Mouse (Mus musculus) testis, adult 2 months (tissue): Measurements from ENCODE around the gene Ftl1.

Experiments
- CTCF ChIP-seq: fragments of 200-500 bp; IDR thresholded peaks from 2 replicates; pipeline ENCODE4 v1.5.1; 2012; ENCODE audit warnings: low read depth, mild to moderate bottlenecking, inconsistent platforms, low read length, moderate library complexity; ENCODE audit not compliant: control insufficient read depth, insufficient read depth, insufficient replicate concordance
- POLR2A ChIP-seq: fragments of 200-500 bp; IDR thresholded peaks from 2 replicates; pipeline ENCODE4 v1.6.1; 2012; ENCODE audit warnings: low read depth, mild to moderate bottlenecking, inconsistent platforms, low read length, moderate library complexity; ENCODE audit not compliant: control insufficient read depth

DNA sequence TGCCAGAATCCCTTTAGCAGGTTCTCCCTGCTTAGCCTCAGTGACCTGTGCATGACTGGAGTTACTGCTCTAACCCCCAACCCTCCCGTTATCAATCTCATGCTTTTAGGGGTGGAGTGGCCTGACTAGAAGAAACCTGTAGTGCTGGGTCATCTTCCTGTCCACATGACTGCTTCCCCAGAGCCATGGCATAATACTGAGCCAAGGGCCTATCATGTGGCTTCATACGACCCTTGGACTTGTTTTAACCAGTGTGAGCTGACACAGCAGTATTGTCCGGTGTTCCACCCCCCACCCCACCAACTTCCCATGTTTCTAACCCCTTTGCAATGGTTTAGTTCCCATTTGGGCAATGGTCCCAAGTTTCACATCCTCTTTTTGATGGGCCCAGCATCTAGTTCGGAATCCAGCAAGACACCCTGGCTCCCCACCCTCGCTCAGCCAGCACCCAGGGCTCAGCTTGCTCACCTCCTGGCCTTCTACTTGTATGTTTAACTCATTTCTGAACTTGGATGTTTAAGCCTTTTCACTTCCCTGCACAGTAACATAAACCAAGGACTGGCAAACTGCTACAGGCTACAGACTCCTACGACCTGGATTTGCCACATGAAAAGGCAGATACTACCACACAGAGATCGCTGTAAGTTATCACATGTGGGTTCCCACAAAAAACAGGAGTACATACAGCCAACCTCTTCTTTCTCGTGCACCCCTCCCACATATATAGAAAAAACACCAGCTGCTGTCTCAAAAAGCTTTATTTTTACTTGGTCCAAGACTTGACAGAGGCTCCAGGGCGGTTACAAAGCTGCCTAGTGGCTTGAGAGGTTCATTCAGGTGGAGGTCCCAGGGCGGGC lies 2.3 kb downstream of the Ftl1 start:
- no peak for TF ChIP-seq POLR2A
- TF ChIP-seq CTCF, result no peak
